Mouse (Mus musculus): ENCODE results near the gene Pik3cd.

Gene Pik3cd

DNA sequence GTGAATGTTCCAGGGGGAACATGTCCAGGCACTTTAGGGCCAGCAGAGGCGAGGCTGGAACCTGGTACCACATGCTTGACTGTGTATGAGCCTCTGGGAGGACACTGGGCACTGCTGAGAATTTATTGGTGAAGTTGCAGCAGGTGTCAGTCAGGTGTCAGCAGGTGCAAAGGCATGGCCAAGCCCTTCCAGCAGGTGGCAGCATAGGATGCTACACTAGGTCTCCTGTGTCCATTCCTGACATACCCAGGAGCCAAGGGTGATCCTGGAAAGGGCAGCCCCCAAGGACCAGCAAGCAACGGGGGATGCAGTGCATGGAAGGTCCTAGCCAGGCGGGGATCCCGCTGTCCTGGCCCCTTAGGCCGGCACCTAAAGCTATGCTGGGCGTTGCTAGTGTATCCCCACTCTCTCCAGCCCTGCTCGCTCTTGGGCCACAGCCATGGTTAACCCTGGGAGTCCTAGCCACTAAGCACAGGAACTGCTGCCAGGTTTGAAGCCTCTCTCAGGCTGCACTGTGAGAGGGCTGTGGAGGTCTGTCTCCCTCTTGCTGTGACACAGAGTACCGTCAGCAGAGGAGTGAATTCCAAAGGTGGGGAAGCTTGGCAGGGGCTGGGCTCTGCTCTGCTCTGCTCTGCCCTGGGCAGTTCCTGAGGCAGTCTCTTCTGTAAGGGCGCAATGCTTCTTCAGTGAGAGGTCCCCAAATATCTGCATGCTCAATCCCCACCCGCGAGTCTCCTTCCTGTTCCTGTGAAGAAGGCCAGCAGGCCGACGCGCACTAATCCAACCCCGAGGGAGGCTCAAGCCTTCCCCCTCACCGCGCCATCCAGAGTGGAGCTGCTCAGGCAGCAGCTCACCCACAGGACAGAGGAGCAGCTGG lies 21.7 kb upstream of the Pik3cd start:
- DNase-seq: peak; percentile 78

GRCm38 (mm10) chr4:149723021-149723390 lies 20.6 kb upstream of the Pik3cd start:
- DNase-seq: no peak

- DNase-seq: no peak
Measured at GRCm38 (mm10) chr4:149722104-149723020, 20.0 kb upstream of the Pik3cd start.

GRCm38 (mm10) chr4:149721163-149721562 lies 18.8 kb upstream of the Pik3cd start:
- DNase-seq: no peak

GRCm38 (mm10) chr4:149719686-149720085 lies 17.3 kb upstream of the Pik3cd start:
- DNase-seq: peak; percentile 47

DNA sequence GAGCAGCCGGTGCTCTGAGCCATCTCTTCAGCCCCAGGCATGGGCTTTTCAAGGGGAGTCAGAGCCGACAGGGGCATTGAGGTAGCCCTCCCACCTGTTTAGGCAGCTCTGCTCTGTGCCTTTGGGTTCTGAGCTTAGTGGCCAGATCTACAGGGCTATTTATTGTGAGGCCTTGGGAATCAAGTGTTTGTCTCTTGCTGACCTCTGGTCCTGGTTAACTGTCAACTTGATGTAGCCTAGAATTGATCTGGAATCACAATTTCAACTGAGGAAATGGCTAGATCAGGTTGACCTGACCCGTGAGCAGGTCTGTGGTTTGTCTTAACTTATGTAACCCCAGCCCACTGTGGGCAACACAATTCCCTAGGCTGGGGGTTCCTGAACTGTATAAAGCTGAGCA lies 12.2 kb upstream of the Pik3cd start:
- no peak for DNase-seq

DNA sequence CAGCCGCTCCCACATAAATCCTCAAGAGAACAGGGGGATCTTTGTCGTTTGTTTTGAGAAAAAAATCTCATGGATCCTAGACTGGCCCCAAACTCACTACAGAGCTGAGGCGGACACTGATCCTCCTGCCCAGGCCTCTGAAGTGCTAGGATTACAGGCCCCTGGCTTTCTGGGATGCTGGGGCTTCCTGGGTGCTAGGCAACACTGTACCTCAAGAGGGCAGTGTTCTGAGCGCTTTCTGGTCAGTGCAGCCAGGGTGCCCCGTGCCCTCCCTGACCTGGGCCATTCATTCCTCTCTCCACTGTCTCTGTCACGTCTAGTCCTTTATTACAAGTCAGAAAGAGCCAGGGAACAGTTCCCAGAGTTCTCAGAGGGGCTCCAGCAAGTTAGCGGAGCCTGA lies 9.6 kb upstream of the Pik3cd start:
- DNase-seq: peak; percentile 61

GRCm38 (mm10) chr4:149711485-149711884 lies 9.1 kb upstream of the Pik3cd start:
- DNase-seq: no peak

- peak; percentile 53 for DNase-seq
Measured at GRCm38 (mm10) chr4:149710510-149710909, 8.1 kb upstream of the Pik3cd start.

- no peak for DNase-seq
Measured at GRCm38 (mm10) chr4:149705941-149706340, 3.6 kb upstream of the Pik3cd start.

DNA sequence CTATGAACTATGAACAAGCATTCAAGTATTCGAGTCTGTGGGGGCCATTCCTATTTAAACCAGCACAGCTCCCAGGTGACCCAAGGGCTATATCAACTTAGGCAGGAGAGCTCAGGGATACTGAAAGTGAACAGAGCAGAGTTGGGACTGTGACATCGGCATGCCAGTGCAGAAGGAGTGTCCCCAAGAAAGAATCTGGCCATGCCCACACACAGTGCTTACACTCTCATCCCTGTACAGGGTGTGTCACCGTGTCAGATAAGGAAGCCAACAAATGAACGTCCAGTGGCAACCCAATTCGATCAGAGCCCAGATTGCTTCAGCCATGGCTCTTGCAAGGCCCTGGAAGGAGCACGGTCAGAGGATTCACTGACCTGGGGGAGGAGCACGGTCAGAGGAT lies 2.9 kb upstream of the Pik3cd start:
- no peak for DNase-seq

GRCm38 (mm10) chr4:149701426-149702209 lies 753 bp downstream of the Pik3cd start:
- DNase-seq: peak; percentile 31

GRCm38 (mm10) chr4:149699953-149700352 lies 2.4 kb downstream of the Pik3cd start:
- no peak for DNase-seq

DNA sequence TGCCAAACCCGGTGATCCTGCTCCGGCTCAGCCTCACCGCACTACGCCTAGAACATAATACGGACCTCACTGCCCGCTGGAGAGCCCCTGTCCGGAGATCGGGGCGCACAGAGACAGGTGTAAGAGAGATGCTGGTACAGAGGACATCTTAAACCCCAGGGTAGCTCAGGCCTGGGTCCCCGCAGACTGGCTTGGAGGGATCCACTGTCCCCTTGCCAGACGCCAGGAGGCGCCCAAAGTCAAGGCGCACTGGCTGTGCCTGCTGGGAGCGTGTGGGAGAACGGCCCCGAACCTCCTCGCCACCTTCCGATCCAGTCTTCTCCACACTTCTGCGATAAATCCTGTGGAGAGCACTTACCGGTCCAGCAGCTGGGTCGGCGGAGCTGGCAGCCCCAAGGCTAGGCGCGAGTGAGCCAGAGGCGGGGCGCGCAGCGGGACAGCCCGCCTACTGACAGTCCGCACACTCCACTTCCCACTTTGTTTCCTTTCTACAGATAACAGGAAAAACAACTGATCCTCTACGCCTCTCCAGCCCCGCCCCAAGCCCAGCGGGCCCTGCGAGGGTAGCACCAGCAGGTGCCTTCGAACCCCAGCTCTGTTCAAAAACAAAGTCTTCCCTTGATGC lies 4.1 kb downstream of the Pik3cd start:
- DNase-seq: peak; percentile 68

GRCm38 (mm10) chr4:149697506-149698196 lies 4.7 kb downstream of the Pik3cd start:
- no peak for DNase-seq

DNA sequence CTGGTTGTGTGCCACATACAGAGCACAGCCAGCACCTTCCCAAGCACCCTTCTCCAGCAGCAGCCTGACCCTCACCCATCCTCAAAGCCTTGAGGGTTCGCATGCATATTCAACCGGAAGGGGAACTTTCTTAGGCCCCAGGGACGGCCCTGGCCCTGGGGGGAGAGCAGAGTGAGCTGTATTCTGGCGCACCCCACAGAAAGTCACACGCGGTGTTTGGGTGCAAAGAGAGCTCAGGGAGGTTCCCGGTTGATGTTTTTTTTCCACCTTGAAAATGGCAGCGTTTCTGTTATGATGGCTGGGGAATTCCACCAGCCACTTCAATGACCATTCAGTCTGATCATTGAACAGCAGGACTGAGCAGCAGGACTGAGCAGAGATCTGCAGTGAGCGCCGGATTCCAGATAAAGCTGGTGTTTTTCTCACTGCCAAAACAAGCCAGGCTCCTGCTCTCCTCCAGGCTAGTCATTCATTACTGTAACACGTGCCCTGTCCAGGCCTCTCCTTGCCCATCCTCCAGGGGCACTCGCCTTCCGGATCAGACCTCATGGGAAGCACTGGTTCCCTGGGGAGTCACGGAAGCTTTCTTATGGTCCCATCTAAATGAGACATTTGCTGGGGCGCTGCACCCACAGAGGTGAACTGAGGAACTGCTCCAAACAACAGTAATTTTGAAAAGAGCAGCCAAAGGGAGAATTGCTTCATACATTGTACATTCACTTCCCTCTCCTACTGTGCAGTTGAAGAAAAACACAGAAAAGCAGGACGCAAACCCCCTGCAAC lies 6.0 kb downstream of the Pik3cd start:
- peak; percentile 54 for DNase-seq

DNA sequence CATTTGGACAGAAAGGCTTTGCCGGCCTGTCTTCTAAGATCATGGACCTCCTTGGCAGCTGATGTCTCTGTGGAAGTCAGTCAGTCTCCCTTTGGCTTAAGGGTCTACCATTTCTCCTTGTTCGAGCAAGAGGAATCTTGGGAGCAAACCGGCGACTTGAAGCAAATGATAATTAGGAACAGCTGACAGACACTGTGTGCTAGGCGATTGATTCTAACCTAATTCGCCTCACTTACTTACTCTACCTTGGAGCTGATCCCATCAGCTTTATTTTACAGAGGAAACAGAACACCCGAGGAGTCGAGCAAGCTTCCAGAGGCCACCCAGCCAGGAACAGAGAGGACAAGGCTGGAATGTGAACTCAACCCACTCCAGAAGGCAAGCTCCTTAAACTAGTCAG lies 11.0 kb downstream of the Pik3cd start:
- DNase-seq: no peak

GRCm38 (mm10) chr4:149690828-149691280 lies 11.5 kb downstream of the Pik3cd start:
- DNase-seq: no peak

GRCm38 (mm10) chr4:149689822-149690700 lies 12.3 kb downstream of the Pik3cd start:
- no peak for DNase-seq

DNA sequence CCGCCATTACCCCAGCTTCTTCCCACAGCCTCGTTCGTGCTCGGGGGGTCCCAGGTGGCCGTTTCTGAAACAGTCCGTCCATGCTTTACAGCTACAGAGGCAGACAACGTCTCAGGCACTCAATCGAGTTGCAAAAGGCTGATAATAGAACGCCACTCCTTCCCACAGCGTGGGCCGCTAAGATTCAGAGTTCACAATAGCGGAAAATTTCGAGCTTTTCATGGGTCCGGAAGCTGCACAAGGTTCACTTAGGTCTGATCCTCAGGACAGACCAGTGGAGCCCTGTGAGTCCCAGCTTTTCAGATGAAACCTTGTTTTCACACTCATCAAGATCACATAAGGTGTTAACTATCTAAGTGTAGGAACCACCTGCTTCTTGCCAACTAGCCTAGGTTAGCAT lies 13.5 kb downstream of the Pik3cd start:
- no peak for DNase-seq
